Mouse (Mus musculus) adrenal gland, adult 8-10 months (tissue): Measurements from ENCODE around the gene F13a1. TPM values are rescaled to one million over a fixed set of nuclear protein-coding genes. Genes with fewer than 3 reads are reported as not detected.

Experiments used
- DNase-seq: peaks from one replicate; pipeline ENCODE4 v3.0.0; 2022
- total RNA-seq, 4 experiments: library from RNA; stranded (reverse); gene quantifications; 2 replicates each; pipeline ENCODE4 v1.2.4; 2022

Gene F13a1
- total RNA-seq, result 10 to 100 TPM in 3 of 4 experiments, 1 to 10 TPM in 1; 7.7 to 17.4 (median 13.7) TPM

- no peak for DNase-seq
Measured at GRCm38 (mm10) chr13:37050126-37050525, at the start of gene F13a1. F13a1 (minus strand) TSS chr13:37050244.

DNA sequence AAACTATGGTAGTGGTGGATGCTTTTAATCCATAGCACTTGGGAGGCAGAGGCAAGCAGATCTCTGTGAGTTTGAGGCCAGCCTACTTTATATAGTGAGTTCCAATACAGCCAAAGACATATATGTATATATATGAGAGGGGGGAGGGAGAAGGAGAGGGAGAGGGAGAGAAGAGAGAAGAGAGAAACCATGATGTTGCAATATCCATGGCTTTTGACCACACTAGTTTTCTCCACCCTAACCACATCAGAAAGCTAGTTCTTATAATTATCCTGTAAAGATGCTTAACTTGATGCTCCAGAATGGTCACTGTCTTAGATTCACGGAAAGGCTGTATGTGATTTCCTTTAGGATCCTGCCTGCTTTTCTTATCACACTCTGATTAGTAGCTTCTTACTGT, 41.6 kb upstream of the F13a1 start:
- no peak for DNase-seq

DNA sequence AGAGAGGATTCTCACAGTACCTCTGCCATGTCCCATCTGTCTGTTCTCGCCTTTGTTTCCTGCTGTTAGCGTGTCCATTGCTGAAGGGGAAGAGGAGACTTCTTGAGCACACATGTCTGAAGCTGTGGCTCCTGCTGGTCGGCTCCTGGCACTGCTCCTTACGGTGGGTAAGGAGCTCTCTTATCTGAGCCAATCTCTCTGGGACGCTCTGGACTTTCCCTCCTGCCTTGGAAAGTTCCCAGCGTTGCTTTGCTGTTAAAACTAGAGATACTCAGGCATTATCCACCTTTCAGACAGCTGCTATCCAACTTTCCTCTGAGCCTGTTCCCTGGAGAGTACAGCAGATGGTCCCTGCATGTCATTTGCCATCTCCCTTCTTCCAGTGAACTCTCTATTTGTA, 39.1 kb upstream of the F13a1 start:
- DNase-seq, result no peak

DNA sequence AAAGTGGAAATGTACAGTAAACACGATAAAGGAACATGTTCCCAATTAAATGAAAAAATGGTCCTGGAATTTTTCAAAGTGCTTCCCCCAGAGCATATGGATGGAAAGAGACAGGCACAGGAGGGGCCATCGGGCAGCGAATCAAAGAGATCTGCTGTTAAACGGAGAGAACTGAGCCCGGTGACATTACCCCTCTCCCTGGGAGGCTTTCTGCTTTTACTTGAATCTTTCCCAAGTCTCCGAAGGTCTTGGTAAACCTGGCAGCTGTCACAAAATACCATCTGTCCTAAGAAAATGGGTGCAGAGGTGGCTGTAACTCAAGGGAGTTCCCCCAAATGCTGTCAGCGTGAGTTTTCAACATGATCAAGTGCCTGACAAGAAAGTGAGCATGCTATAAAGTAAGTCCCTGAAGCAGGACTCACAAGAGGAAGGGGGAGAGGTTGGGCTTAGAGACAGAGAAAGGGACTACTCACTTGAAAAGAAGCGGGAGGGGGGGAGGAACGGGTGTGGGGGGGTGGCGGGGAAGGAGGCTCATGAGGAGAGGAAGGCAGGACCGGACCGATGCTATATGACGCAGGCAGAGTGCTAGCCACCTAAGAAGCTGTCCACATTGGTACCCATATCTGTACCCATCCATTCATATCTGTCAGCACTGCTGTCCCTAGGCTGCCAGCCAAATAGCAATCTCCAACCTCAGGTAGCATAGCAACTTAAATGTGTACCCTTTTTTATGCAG, 31.6 kb upstream of the F13a1 start:
- DNase-seq, result no peak

DNA sequence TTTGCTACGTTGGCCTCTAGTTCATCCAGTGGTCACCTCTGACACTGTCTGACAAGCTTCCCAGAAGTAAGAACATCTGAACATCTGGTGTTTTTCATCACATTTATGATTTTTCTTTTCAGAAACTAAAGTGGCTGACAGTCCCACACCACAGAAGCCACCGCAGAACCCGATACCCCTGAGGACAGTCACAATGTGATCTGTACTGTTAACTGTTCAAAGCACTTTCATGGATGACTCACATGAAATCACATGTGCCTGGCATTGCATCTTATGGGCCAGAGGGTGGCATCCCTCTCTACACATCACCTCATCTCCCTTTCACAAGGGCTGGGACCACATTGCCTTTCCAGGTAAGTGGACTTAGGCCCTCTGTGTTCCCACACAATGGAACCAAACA, 21.3 kb upstream of the F13a1 start:
- no peak for DNase-seq

GRCm38 (mm10) chr13:37070824-37071223, 20.8 kb upstream of the F13a1 start:
- DNase-seq, result no peak

- DNase-seq, result no peak
Measured at GRCm38 (mm10) chr13:37060810-37061209, 10.8 kb upstream of the F13a1 start.

DNA sequence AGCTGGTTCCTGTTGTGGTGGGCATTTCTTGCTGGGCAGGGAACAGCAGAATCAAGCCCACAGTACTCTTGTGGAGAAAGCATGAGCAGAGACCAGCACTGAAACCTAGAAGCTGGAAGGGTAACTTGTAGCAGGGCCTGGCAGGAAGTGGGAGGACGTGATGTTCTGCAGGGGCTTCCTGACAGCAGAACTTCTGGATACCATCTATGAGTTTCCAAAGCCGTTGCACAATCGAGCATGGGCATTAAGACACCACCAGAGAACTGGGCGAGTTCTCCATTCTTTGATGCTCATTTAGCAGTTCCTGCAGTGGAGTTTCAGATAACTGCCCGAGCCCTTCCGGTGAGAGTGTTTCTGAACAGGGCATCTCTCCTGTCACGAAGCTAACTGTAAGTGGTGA, 6.6 kb upstream of the F13a1 start:
- peak; percentile 6 for DNase-seq

DNA sequence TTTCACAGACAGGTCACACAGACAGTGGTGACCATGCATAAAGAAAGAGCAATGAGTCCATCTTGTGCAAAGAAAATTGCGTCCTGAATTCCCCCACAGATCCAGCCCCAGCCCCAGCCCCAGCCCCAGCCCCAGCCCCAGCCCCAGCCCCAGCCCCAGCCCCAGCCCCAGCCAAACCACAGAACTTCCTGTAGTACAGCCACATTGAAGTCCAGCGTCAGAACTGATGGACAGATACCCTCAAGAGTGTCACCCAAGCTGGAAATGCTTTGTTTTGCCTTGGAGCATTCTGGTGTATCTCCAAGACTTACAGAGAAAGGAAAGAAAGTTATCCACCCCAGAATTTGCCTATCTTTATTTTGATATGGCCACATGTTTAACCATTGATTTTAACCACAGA, 413 bp downstream of the F13a1 start:
- DNase-seq, result no peak

DNA sequence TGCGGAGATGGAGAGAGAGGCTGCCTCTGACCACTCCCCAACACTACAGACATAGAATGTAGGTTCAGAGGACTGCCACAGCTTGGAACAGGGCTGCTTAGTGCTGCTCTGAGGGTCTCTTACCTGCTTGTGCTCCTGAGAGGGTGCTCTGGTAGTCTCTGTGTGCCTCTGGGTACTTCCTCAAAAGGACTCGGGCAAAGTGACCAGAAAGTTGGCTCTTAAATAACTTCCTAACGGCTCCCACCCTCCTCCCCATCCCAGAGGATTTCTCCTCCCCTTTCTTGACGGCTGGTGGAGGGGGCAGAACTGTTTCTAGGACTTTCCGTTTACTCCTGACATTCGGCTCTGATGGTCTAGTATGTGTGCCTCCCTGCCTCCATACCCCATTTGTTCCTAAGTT, 1.0 kb downstream of the F13a1 start:
- DNase-seq, result no peak

GRCm38 (mm10) chr13:37045005-37045404, 5.0 kb downstream of the F13a1 start:
- no peak for DNase-seq

- no peak for DNase-seq
Measured at GRCm38 (mm10) chr13:37034745-37035144, 15.3 kb downstream of the F13a1 start.

DNA sequence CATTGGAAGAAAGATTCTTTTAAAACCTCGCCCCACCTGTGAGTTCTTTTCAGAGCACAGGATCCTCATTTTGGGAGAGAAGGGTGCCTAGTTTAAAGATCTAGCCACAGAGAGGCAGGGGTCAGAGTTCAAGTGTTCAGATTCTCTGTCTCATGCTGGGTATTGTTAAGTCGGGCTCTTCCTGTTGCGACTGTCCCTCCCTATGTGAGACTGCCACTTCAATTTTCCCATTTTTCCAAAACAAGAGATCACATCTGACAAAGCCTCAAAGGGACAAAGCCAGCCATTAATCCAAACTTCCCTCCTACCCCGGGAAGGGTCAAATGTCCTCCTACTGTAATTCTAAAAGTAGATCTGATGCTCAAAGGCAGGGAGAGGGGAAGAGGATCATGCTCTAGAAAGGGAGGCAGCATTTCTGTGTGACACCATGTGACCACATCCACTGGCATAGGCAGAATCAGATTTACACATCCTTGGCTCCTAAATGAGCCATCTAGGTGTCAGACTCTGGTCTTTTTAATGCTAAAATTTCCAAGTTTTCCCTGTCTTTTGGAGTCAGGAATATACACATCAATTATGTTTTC, 24.0 kb downstream of the F13a1 start:
- DNase-seq, result no peak

DNA sequence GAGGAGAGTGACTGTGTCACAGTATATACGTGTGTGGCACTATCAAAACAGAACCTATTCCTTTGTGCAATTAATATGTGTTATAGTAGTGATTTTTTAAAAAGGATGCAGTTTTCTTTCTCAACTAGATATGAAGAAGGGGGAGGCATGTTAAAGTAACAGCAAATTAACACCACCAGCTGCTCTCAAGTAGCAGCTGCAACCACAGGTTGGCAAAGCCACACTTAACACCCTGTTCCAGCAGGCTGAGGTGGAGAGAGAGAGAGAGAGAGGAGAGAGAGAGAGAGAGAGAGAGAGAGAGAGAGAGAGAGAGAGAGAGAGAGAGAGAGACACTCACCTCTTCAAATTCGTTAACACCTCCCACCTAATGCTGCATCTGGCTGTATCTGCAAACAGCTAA, 28.5 kb downstream of the F13a1 start:
- DNase-seq, result no peak

DNA sequence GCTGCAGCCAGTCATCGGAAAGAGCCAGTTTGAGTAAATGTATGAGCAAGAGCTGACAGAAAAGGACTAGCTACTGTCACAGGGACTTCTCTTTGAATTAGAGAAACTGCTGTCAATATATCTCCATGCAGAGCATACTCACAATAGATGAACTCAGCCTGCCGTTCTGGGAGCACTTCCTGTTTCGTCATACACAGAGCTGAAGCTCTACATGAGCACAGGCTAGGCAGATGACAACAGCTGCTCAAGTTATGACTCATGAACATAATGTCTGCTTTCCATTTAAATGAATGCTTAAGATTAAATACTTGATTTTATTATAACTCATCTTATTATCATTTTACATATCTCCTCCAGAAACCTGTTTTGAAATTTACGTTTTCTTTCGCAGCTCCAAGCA, 39.3 kb downstream of the F13a1 start:
- DNase-seq, result no peak

GRCm38 (mm10) chr13:37006224-37006623, 43.8 kb downstream of the F13a1 start:
- DNase-seq, result no peak

- no peak for DNase-seq
Measured at GRCm38 (mm10) chr13:36999210-36999705, 50.8 kb downstream of the F13a1 start.

- DNase-seq, result no peak
Measured at GRCm38 (mm10) chr13:36993593-36993992, 56.5 kb downstream of the F13a1 start.

DNA sequence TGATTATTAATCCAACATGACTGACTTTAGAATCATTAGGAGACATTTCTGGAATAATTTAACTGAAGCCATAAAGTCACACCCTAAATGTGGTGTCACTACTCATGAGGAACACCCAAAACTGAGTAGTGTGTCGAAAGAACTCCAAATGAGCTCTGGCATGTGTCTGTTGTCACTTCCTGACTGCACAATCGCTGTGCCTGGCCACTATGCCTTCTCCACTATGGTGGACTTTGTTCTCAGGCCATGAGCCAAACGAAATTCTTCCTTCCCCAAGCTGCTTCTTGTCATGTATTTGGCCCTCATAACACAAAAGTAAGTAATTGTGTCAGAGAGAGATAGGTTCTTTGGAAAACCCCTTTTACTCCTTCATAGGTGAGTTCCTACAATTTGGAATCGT, 61.7 kb downstream of the F13a1 start:
- DNase-seq, result no peak

DNA sequence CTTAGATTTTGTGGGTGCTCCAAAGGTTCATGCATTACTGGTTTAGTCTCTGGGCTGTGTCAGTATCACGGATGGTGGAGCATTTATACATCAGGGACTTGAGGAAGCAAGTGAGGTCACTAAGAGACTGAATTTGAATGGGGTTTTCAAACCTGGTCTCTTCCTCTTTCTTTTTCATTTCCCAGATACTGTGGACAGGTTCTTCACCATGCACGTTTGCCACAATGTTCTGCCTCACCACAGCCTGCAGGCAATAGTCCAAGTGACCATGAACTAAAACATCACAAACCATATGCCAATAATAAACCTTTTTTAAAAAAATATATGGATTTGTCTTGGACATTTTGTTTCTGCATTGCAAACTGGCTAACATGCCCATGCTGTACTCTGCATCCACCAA, 77.0 kb downstream of the F13a1 start:
- no peak for DNase-seq

DNA sequence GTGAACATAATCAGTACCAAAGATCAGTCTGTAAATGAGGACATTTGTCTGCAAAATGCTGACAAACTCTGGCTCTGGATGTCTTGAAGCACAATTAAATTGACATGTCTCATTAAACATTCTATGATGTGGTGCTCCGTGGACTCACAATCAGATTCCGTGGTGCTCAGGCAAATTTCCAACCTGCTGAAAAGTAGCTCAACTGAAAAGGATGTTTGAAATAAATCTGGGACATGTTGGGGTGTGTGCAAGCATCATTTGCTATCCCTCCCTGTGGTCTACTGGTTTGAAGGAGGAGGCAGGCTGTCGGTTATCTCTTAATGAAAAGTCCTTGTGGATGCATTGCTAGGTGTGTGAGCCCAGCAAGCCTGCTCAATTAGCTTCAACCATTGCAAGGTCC, 77.8 kb downstream of the F13a1 start:
- DNase-seq, result no peak

- DNase-seq, result peak; percentile 4
Measured at GRCm38 (mm10) chr13:36962926-36963325, 87.1 kb downstream of the F13a1 start.

- DNase-seq, result peak; percentile 4
Measured at GRCm38 (mm10) chr13:36958996-36959395, 91.0 kb downstream of the F13a1 start.

- no peak for DNase-seq
Measured at GRCm38 (mm10) chr13:36954937-36955336, 95.1 kb downstream of the F13a1 start.
